Mouse (Mus musculus) ES-E14 (cell line): Measurements from ENCODE around the gene Sulf2. TPM values are rescaled to one million over a fixed set of nuclear protein-coding genes. Genes with fewer than 3 reads are reported as not detected.

Experiments
- DNase-seq: peaks from one replicate; pipeline ENCODE4 v3.0.0-alpha.2; 2013; ENCODE audit warnings: low read depth, low spot score
- H3K27ac ChIP-seq: 2 replicates; pipeline ENCODE4 v1.5.1; 2012; ENCODE audit warnings: low read depth, mild to moderate bottlenecking, low read length, moderate library complexity, mixed read lengths; ENCODE audit not compliant: poor library complexity, insufficient read depth, severe bottlenecking
- H3K36me3 ChIP-seq: 2 replicates; pipeline ENCODE4 v1.6.1; 2012; ENCODE audit warnings: mild to moderate bottlenecking, low read length, moderate library complexity, mixed read lengths; ENCODE audit not compliant: control insufficient read depth, poor library complexity, insufficient read depth, severe bottlenecking
- H3K4me1 ChIP-seq, 2 experiments: fragments of 150-350 bp in 1 of 2; sonication (generic) in 1 of 2; 2 replicates each; pipeline ENCODE4 v1.6.1; 2012; ENCODE audit warnings: low read length in 2 of 2, mild to moderate bottlenecking in 1 of 2, mixed read lengths in 1 of 2; ENCODE audit not compliant: control insufficient read depth in 2 of 2, insufficient read depth in 2 of 2, poor library complexity in 1 of 2
- H3K4me3 ChIP-seq, 2 experiments: fragments of 150-350 bp in 1 of 2; sonication (generic) in 1 of 2; 2 replicates each; pipeline ENCODE4 v1.5.1; 2012; ENCODE audit warnings: low read length in 2 of 2, low read depth in 1 of 2, mild to moderate bottlenecking in 1 of 2, mixed read lengths in 1 of 2; ENCODE audit not compliant: insufficient read depth in 1 of 2, poor library complexity in 1 of 2, severe bottlenecking in 1 of 2
- H3K9ac ChIP-seq: 2 replicates; pipeline ENCODE4 v1.6.1; 2012; ENCODE audit warnings: low read depth, mild to moderate bottlenecking, low read length, mixed read lengths; ENCODE audit not compliant: poor library complexity, insufficient read depth, severe bottlenecking
- H3K9me3 ChIP-seq: fragments of 150-350 bp; sonication (generic); 2 replicates; pipeline ENCODE4 v1.6.1; 2012; ENCODE audit warnings: low read depth, mild to moderate bottlenecking, low read length; ENCODE audit not compliant: control insufficient read depth, insufficient read depth
- CHD2 ChIP-seq: IDR thresholded peaks from 2 replicates; pipeline ENCODE4 v1.6.1; 2014; ENCODE audit warnings: mild to moderate bottlenecking, low read depth, low read length, inconsistent platforms
- HCFC1 ChIP-seq: IDR thresholded peaks from 2 replicates; pipeline ENCODE4 v1.6.1; 2012; ENCODE audit warnings: low read length, inconsistent platforms, borderline replicate concordance; ENCODE audit not compliant: insufficient read depth
- MAFK ChIP-seq: IDR thresholded peaks from 2 replicates; pipeline ENCODE4 v1.6.1; 2014; ENCODE audit warnings: mild to moderate bottlenecking, low read depth, low read length, inconsistent platforms; ENCODE audit not compliant: insufficient read depth
- ZC3H11A ChIP-seq: IDR thresholded peaks from 2 replicates; pipeline ENCODE4 v1.6.1; 2012; ENCODE audit warnings: low read depth, mild to moderate bottlenecking, inconsistent platforms, low read length, borderline replicate concordance
- ZNF384 ChIP-seq: IDR thresholded peaks from 2 replicates; pipeline ENCODE4 v1.6.1; 2012; ENCODE audit warnings: low read depth, low read length, inconsistent platforms
- in situ Hi-C, 2 experiments: fragments of 600-800 bp; cut with MboI; formaldehyde crosslinking; loops; one replicate each; pipeline ENCODE4 v1.15.1; 2025; ENCODE audit warnings: low sequenced_read_pairs in 2 of 2, inconsistent platforms in 1 of 2; ENCODE audit not compliant: unreplicated experiment in 2 of 2
- total RNA-seq: library from RNA; depleted of rRNA; stranded (reverse); fragments of 300-350 nt; gene quantifications from 2 replicates; pipeline ENCODE4 v1.2.3, GENCODE M21; 2012

Gene Sulf2
- total RNA-seq, 1 experiment = 102 TPM

DNA sequence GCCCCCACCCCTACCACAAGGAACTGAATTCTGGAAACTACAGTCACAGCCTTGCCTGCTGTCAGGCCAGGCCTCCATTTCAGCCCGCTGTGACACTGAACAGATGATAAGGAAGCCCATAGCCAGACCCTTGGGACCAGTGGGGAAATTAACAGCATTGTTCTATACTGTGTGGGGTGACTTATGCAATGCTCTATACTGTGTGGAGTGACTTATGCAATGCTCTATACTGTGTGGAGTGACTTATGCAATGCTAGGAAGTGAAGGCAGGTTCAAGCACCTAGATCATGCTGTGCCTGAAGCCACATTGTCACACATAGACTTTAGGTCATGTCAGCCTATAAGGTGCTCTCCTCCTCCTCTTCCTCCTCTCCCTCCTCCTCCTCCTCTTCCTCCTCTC is 9.1 kb upstream of the Sulf2 start:
- Histone ChIP-seq H3K36me3 (no peaks in the 10 kb centered on the region), H3K27ac (no peak overlapping the region), H3K9ac (no peak overlapping the region), H3K4me3 (no peak overlapping the region), H3K9me3 (no peaks in the 10 kb centered on the region), H3K4me1 (peaks cover 1 to 29% of the 10 kb centered on the region in 2 experiments; a peak in 2 of 4 replicates)
- DNase-seq = no peak
- in situ Hi-C loops = no loop called here
- TF ChIP-seq ZC3H11A (no peak), HCFC1 (no peak), MAFK (no peak), CHD2 (no peak), ZNF384 (no peak)

DNA sequence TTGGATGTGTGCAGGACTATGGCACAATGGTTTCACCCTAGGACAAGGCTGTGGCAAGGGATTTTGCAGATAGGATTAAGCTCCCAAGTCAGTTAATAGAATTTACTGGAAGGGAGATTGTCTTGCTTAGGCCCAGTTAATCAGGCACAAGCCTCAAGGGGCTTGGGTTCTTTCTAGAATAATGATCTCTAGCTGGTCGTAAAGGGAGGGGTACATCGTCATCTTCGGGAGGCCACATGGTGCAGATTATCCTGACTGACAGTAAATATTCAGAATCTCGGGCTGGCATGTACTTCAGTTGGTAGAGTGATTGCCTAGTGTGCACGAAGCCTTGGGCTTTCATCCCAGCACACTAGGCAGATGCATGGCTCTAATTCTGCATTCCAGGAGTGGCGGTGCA is 8.5 kb upstream of the Sulf2 start:
- H3K27ac ChIP-seq = no peak overlapping the region
- in situ Hi-C loops = no loop called here
- no peak overlapping the region for H3K4me3 ChIP-seq
- H3K9me3 ChIP-seq = no peaks in the 10 kb centered on the region
- H3K4me1 ChIP-seq = peaks cover 1 to 25% of the 10 kb centered on the region in 2 experiments; a peak in 2 of 4 replicates
- TF ChIP-seq CHD2 = no peak
- no peak for TF ChIP-seq ZC3H11A
- no peak for TF ChIP-seq ZNF384
- TF ChIP-seq MAFK = no peak
- no peak for TF ChIP-seq HCFC1
- no peaks in the 10 kb centered on the region for H3K36me3 ChIP-seq
- H3K9ac ChIP-seq = no peak overlapping the region
- no peak for DNase-seq

DNA sequence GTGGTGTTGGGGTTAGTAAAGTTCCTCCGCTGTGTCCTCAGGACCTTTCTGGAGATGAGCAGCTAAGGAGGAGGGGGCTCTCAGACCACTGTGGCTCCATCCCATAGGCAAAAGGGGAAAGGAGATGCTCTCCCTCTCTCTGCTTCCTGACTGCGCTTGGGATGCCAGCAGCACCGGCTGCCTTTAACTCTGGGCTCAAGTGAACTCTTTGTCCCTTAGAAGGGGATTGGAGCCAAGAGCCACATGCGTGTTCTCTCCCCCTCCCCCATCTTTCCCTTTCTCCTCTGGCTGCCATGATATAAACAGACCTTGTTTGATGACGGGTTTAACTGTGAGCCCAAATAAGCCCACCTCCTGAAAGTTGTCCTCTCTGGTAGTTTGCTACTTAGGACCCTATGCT is 7.8 kb upstream of the Sulf2 start:
- DNase-seq = no peak
- Histone ChIP-seq H3K9me3 (no peaks in the 10 kb centered on the region), H3K36me3 (no peaks in the 10 kb centered on the region), H3K27ac (no peak overlapping the region; the same call in 1 of the 2 replicates), H3K4me1 (peaks cover 6 to 21% of the 10 kb centered on the region in 2 experiments; a peak in 3 of 4 replicates), H3K4me3 (no peak overlapping the region), H3K9ac (no peak overlapping the region; the same call in 1 of the 2 replicates)
- TF ChIP-seq CHD2 (no peak), HCFC1 (no peak), MAFK (no peak), ZNF384 (no peak), ZC3H11A (no peak)
- in situ Hi-C loops = no loop called here

DNA sequence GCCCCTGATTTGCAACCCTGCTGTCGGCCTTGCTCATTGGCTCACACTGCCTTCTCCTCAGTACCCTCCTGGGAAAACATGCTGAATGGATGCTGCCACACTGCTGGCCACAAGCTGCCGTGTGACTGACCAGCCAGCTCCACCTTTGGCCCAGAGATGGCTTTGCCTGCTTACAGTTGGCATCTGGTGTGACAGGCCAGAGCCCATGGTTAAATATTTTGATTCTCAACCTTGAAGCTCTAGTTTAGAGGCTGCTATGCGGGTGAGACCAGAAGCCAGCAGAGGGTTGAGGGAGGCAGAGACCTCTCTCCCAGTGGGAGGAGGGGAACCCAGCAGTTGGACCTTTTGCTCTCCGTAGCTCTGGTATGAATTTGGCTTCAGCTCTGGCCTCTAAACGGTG is 6.7 kb upstream of the Sulf2 start:
- no peak overlapping the region for H3K27ac ChIP-seq
- in situ Hi-C loops = no loop called here
- no peak for DNase-seq
- peaks cover 6 to 26% of the 10 kb centered on the region in 2 experiments; a peak in 3 of 4 replicates for H3K4me1 ChIP-seq
- no peaks in the 10 kb centered on the region for H3K36me3 ChIP-seq
- no peaks in the 10 kb centered on the region for H3K9me3 ChIP-seq
- no peak overlapping the region for H3K4me3 ChIP-seq
- H3K9ac ChIP-seq = no peak overlapping the region
- TF ChIP-seq MAFK = no peak
- no peak for TF ChIP-seq ZC3H11A
- TF ChIP-seq CHD2 = no peak
- TF ChIP-seq ZNF384 = no peak
- no peak for TF ChIP-seq HCFC1

DNA sequence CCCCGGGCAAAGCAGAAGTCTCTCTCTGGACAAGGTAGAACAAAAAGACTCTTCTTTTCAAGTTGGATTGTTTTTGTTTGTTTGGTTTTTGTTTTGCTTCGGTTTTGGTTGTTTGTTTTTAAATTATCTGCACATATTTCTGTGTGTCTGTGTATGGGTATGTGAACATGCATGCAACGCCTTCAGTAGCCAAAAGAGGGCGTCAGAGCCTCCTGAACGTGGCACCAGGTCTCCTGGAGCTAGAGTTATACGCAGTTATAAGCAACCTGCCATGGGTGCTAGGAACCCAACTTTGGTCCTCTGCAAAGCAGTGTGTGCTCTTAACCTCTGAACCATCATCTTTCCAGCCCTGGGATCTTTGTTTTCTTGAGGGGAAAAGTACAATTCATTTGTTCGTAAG is 3.8 kb upstream of the Sulf2 start:
- in situ Hi-C loops = no loop called here
- no peak for DNase-seq
- peaks cover 10 to 21% of the 10 kb centered on the region in 2 experiments; a peak in 3 of 4 replicates for H3K4me1 ChIP-seq
- H3K27ac ChIP-seq = no peak overlapping the region; the same call in 1 of the 2 replicates
- TF ChIP-seq ZC3H11A = no peak
- TF ChIP-seq ZNF384 = no peak
- TF ChIP-seq MAFK = no peak
- no peak for TF ChIP-seq HCFC1
- TF ChIP-seq CHD2 = no peak
- H3K9ac ChIP-seq = no peak overlapping the region
- no peak overlapping the region for H3K4me3 ChIP-seq
- H3K9me3 ChIP-seq = no peaks in the 10 kb centered on the region
- H3K36me3 ChIP-seq = no peaks in the 10 kb centered on the region
